Mouse (Mus musculus) embryonic facial prominence, embryonic 10.5 days (tissue): ENCODE measurements around the gene Dnajc5g. TPM values are rescaled to one million over a fixed set of nuclear protein-coding genes. Genes with fewer than 3 reads are reported as not detected.

Source experiments
- polyA plus RNA-seq: library from polyadenylated mRNA; unstranded; fragments of >200 nt; fragmentation: Nextera tagmentation; extraction: Ambion mirVana; gene quantifications from 2 replicates; pipeline ENCODE4 v1.2.1, GENCODE M21; 2016

Gene Dnajc5g
- polyA plus RNA-seq, 1 experiment from 2014 or later, result not detected

Other genes starting within 250 kb of the Dnajc5g start
- 68.7 and 71.1 TPM in 2 replicates for gene Tmem214, start 238.3 kb upstream of the Dnajc5g start, polyA plus RNA-seq
- 21.8 and 26.9 TPM in 2 replicates for gene Agbl5, start 217.6 kb upstream of the Dnajc5g start, polyA plus RNA-seq
- 399 and 407 TPM in 2 replicates for gene Ost4, start 198.5 kb upstream of the Dnajc5g start, polyA plus RNA-seq
- 158 and 162 TPM in 2 replicates for gene Emilin1, start 192.9 kb upstream of the Dnajc5g start, polyA plus RNA-seq
- gene Khk, start 184.9 kb upstream of the Dnajc5g start, polyA plus RNA-seq, result 8.1 and 9.9 TPM in 2 replicates
- 2.2 and 3.2 TPM in 2 replicates for gene Cgref1, start 160.7 kb upstream of the Dnajc5g start, polyA plus RNA-seq
- 142 and 150 TPM in 2 replicates for gene Preb, start 145.9 kb upstream of the Dnajc5g start, polyA plus RNA-seq
- not detected in 2 replicates for gene Tcf23, start 137.6 kb upstream of the Dnajc5g start, polyA plus RNA-seq
- gene Atraid, start 58.0 kb upstream of the Dnajc5g start, polyA plus RNA-seq, result 60.2 and 64.8 TPM in 2 replicates
- 9.9 and 12.2 TPM in 2 replicates for gene Slc5a6, start 57.4 kb upstream of the Dnajc5g start, polyA plus RNA-seq
- gene Cad, start 51.5 kb upstream of the Dnajc5g start, polyA plus RNA-seq, result 64.6 and 71.3 TPM in 2 replicates
- 0.59 and 0.85 TPM in 2 replicates for gene Slc30a3, start 2.0 kb downstream of the Dnajc5g start, polyA plus RNA-seq
- gene Trim54, start 10.4 kb downstream of the Dnajc5g start, polyA plus RNA-seq, result not detected in 2 replicates
- gene Ucn, start 32.5 kb downstream of the Dnajc5g start, polyA plus RNA-seq, result not detected in 2 replicates
- 63.5 and 70.1 TPM in 2 replicates for gene Mpv17, start 48.0 kb downstream of the Dnajc5g start, polyA plus RNA-seq
- gene Gm29609, start 73.6 kb downstream of the Dnajc5g start, polyA plus RNA-seq, result 1.5 TPM in 2 replicates
- gene Gtf3c2, start 73.9 kb downstream of the Dnajc5g start, polyA plus RNA-seq, result 123 and 124 TPM in 2 replicates
- gene Snx17, start 86.9 kb downstream of the Dnajc5g start, polyA plus RNA-seq, result 125 and 127 TPM in 2 replicates
- gene Eif2b4, start 87.1 kb downstream of the Dnajc5g start, polyA plus RNA-seq, result 81.4 and 91.1 TPM in 2 replicates
- 11.4 and 12.3 TPM in 2 replicates for gene Zfp513, start 96.0 kb downstream of the Dnajc5g start, polyA plus RNA-seq
- gene Ppm1g, start 114.4 kb downstream of the Dnajc5g start, polyA plus RNA-seq, result 185 and 197 TPM in 2 replicates
- gene Nrbp1, start 134.6 kb downstream of the Dnajc5g start, polyA plus RNA-seq, result 140 and 143 TPM in 2 replicates
- 0.40 TPM in 1 of 2 replicates, not detected in the other for gene Gm9970, start 134.9 kb downstream of the Dnajc5g start, polyA plus RNA-seq
- 16.8 and 21.2 TPM in 2 replicates for gene Krtcap3, start 145.4 kb downstream of the Dnajc5g start, polyA plus RNA-seq
- 37.3 and 39.2 TPM in 2 replicates for gene Ift172, start 184.8 kb downstream of the Dnajc5g start, polyA plus RNA-seq
- 54.6 and 57.1 TPM in 2 replicates for gene Fndc4, start 189.8 kb downstream of the Dnajc5g start, polyA plus RNA-seq
- gene Gckr, start 191.2 kb downstream of the Dnajc5g start, polyA plus RNA-seq, result 0.19 and 0.29 TPM in 2 replicates